Mouse (Mus musculus): Measurements from ENCODE around the gene Fbxw4.

Fbxw4 gene

DNA sequence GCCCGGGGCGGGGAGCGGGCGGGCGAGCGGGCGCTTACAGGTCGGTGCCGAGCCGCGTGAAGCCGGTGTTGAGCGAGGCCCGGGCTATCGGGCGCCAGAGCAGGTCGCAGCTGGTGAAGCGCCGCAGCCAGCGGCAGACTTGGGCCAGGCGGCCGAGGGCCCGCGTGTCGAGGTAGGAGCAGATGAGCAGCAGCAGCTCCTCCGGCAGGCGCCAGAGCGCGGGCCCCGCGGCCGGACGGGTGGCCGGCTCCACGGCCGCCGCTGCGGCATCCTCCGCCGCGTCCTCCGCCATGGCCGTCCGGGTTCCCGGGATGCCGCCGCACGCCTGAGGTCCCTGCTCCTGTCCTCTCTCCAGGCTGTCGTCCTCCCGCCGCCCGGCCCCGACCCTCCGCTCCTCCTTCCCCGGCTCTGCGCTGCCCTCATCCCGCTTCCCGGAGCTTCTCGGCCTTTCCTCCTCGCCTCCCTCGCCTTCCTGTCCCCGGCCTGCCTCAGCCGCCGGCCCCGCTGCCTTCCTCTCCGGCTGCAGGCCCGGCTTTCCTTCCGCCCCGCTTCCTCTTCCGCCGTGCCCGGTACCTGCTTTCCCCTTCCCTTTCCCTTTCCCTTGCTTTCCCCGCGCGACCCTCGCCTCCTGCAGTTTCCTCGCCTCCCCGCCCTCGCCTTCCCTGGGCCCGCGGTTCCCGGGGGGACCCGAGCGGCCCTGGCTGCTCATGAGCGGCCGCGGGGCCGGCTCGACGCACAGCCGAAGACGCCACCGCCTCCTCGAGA, at the start of gene Fbxw4:
Gene Fbxw4, minus strand, starts transcription at position 575 of the 765 bp plus-strand sequence.
- peak; percentile 66 to 81 for DNase-seq

DNA sequence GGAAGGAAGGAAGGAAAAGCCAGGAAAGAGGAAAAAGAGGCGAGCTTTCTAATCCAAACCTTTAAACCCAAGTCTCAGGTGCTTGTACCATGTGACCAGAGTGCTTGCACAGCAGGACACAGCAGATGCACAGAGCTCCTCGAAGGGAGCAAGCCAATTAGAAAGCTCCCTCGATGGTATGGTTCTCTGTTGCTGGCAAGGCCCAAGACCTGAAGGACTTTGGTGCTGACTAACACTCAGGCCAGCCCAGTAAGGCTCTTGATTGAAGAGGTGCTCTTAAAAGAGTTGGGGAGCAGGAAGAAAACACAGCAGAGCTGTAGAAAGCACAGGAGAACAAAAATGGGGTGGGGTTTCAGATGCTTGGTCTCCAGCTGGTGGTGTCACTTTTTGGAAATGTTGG, 48.6 kb upstream of the Fbxw4 start:
- DNase-seq = no peak

DNA sequence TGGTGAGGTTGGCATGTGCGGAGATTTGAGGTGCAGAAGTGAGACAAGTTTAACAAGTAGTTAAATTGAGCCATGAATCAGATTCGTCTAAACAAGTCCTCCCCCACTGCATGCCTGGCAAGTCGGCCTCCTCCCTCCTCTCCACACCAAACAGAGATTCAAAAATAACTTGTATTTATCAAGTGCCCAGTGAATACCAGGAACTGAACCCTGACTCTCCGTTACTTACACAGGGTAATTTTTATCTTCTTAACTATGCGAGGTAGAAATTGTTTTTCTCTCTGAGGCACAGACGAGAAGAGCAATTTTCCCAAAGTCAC, 36.1 kb upstream of the Fbxw4 start:
- DNase-seq = no peak

DNA sequence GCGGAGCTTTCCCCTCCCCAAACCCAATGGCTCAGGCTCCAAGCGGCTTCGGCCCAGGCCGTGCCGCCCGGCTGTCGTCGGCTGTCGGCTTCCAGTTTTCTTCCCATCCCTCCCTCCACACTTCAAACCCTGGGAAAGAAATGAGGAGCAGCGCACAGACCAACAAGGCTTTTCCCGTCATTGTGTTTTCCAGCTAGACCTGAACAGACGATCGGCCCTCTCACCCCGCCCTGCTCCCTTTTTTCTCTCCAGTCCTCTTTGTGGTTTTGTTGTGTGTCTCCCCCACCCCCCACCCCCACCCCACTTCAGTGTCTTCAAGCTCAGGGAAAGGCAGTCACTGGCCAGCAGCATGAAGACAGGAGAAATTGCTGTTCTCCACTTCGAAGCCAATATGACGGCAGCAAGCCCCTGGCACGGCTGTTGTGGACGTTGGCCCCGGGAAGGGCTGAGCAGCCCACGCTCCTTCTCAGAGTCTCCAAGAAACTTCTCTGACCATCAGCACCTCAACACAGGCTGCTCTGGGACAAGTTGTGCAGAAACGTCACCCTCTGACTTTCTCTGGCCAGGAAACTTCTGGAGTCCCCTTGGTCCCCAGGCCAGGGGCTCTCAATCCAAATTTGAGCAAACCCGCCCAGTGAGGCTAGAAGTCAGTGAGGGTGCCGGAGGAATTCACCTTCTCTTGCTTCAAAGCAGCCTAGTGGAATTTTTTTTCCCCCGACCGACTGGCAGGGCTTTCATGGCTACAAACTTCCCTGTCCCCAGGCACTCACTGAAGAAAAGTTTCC, 35.6 kb upstream of the Fbxw4 start:
- peak in 1 of 2 experiments; percentile 36 for DNase-seq

DNA sequence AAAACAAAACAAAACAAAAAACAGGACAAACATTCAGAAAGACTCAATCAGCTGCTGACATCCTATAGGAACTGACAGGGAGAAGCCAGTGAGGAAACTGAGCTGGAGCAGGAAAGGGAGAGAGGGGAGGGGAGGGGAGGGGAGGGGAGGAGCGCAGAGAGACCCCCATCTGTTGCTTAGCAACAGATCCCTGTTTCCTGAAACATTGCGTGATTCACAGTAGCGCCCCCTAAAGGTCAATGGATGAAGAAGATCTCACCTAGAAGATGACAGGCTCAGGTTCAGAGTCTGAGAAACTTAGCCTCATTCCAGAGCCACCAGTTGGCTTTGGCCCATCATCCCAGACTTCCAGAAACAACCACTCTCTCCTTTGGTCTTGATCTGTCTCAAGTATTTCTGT, 33.9 kb upstream of the Fbxw4 start:
- no peak for DNase-seq

DNA sequence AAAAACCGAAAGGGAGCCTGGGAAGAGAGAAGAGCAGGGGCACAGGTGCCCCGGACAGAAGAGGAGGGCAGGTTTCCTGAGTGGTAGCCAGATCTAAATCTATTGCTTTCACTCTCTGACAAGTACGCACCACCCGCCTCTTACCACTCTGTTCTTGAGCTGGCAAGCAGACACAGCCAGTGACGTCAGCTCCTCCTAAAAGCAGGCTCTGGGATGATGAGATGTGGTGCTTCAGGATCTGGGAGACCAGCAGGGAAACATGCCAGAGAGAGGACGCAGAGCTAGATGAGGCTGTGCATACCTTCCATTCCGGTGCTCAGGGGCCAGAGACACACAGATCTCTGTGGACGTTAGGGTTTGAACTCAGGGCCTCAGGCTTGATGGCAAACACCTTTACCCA, 32.1 kb upstream of the Fbxw4 start:
- DNase-seq = no peak

DNA sequence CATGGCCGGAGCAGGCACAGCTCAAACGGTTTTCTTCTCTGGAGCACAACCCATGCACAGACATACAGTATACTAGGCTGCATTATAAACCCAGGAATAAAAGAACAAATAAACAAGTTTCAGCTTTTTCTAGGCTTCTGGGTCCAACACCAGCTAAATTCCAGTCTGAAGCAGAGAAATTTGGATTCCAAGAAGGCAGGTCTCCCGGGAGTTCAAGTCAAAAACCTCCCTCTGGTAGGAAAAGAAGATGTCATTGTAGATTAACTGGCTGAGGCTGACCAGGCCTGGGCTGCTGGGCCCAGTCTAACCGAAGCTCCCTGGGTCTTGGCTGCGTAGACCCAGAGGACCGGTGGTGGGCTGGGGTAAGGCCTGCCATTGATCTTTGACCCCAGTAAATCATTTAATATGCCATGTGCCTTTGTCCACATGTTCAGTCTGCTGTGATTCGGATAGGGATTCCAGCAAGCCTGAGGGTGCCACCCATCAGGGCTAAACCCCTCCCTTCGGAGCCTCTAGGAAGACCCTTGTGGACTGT, 31.0 kb upstream of the Fbxw4 start:
- no peak for DNase-seq

DNA sequence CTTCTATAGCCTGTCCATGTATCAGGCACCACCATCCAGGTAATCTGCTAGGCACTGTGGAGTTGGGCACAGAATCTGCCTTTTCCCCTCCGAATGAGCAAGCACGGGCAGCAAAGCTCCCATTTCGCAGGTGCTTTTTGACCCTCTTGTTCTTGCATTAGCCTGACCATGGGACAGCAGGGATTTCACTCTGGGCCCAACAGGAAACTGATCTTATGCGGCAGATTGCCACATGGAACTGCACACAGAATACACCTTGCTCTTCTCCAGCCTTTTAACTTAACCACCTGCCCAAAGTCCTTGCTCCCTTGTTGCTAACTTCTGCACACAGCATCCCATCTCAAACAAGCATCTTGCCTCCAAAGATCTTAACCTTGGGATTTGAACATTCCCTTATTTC, 26.9 kb upstream of the Fbxw4 start:
- no peak for DNase-seq

DNA sequence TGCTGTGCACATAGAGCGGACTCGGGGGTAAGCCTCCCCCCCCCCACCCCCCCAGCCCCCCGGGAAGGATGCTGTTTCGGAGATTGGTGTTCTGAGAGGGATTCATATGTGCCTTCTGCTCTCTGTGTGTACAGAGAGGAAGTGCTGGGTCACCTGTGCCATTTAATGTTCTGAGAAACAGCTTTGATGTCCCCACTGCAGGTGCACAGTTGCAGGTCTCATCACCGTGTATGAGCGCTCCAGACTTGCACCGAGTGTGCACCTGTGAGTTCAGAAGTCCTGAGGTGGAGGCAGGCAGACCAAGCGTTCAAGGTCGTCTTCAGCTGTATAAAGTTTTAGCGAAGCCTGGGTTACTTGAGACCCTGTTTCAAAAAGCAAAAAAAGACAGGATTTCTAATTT, 23.6 kb upstream of the Fbxw4 start:
- DNase-seq = no peak

DNA sequence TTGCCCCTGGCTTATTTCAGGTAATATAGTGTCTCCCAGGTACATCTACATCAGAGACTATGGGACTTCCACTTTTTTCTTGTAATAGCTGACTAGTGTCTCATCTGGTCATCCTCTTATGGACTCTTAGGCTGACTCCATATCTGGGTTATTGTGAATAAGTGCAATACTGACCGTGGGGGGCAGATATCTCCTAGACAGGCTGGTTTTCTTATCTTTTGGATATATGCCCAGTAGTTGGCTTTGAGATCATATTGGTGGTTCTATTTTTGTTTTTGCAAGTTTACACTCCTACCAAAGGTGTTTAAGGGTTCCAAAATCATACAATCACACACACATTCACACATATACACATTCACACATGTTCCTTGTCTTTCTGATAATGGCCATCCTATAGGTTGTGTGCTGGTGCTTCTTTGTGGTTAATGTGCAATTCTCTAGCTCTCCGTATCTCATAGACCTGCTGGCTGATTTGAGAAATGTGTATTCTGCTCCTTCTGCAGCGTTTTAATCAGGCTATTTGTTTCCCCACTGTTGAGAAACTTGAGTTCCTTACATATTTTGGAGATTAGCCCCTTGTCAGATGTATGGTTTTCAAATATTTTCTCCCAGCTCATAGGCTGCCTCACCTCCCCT, 20.5 kb upstream of the Fbxw4 start:
- DNase-seq = no peak

DNA sequence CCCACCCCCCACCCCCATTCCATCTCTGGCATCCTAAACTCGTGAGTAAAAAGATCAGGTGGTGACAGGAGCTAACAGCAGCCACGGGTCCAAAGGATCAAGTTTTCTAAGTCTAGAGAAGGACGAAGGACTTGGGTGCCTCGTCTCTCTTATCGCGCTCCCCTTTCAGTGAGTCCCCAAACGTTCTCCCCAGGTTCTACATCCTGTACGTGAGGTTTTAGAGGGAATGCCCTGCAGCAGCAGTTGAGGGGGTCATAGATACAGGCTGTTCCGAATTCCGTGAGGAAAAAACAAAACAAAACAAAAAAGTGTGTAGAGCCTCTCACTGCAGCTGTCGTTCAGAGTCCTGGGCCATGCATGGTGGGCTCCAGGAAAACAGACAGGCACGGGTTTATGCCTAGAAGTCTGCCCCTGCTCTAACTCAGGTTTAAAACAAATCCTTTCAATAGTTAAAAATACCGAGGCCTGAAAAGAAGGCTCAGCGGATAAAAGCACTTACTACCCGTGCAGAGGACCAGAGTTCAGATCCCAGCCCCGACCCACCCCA, 16.7 kb upstream of the Fbxw4 start:
- DNase-seq = no peak

DNA sequence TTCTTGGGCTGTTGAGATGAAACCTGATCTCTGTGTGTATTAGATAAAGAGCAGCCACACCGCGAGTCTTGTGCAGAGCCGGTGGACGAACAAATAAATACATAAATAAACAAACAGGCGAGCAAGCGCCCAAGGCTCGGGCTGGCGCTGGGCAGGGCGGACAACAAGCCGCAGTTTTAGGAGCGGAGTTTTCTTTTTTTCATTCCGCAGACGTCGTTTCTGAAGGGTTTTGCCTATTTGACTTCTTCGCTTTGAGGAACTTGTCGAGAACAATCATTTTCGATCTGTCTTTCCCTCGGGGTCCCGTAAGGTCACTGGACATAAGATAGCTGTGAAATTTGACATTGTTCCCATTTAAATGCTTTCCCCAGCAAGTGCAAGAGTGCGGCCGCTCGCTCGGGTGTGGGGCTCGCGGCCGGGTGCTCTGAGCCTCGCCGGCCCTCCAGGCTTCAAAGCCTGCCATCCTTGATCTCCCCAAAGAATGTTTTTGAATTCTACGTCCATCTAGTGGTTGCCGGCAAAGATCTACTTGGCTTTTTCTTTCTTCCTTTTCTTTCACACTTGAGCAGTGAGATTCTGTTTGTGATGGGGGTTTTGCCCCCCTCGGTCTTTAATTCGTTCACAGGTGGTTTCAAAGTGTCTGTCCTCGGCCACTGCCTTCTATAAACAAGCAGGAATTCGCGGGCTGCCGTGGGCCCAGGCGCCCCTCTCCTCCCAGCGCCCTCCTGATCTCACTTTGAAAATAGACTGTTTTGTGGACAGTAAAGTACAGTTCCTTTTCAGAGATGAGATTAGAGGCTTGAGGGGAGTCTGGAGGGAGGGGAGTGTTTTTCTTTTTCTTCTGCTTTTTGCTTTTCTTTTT, 15.8 kb upstream of the Fbxw4 start:
- no peak for DNase-seq

DNA sequence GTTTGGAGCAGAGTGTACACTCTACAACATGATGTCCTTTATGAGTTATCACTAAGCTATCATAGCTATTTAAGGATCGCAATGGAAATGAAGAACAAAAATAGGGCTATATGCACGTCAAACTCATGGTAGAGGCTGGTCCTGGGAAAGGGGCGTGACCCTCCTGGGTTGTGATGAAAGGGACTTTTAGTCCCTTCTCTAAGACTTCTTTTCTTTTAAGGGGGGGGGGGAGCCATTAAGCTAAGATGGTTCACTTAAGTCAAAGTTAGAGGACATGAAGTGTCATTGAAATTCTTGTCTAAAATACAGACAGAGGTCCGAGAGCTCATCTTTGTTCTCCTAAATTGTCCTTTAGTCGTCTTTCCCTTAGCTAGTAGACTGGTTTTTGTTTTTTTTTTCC, 15.1 kb upstream of the Fbxw4 start:
- no peak for DNase-seq

DNA sequence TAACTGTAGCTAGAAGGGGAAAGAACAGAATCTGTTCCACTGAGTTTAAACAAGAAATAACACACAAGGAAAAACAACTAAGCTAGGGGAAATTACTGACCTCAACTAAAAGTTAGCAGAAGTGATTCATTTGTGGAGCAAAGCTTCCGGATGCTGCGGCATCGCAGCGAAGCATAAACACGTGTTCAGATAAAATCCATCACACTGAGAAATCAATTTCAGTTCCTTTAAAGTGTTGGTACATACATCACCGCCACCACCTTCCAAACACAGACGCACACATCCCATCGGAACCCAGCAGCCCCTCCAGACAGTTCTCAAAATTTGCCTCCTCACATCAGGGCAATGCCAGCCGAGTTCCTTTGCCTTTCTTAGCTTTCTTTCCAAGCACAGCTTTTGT, 12.9 kb upstream of the Fbxw4 start:
- DNase-seq = no peak

DNA sequence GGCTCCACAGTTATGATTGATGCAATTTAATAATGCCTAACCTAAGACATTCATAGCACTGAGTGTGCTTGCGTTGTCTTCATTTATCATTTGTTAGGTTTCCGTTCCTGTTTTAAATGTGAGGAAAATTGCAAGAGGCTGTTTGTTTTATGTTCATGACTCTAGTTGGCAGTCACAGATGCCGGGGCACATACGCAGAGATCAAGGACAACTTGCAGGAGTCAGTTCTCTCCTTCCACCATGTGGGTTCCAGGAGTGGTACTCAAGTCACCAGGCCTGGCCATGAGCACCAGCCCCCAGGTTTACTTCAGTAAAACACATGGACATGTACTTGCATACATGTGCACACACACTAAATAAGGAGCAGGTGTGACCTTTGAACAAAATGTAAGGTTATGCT, 8.9 kb upstream of the Fbxw4 start:
- no peak for DNase-seq

DNA sequence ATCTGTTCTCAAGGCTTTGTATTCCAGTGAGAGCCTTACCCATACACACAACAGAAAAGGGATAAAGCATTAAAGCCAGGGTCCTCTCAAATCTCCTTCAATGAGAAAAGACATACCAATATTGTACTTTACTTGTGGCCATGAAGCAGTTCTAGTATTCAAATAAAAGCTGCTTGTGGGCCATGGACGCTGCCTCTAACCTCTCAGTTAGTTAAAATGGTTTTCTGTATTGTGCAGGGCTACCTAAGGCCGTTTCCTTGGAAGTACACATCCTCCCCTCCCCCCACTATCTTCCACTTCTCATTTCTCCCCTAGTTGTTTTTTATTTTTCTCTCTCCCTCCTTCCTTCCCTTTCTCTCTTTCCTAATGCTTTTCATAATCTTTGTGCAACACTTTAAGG, 3.7 kb upstream of the Fbxw4 start:
- no peak for DNase-seq

DNA sequence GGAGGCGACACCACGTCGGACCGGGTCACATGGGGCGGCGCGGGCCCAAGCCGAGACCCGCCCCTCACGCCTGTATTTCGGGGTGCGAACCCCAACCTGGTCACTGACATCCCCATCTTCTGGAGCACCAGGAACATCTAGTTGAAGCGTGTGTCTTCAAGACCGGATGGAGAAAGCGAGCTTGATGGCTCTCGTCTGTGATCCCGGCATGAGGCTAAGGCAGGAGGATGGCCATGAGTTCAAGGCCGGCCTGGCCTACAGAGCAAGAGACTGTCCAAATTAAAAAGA, 335 bp upstream of the Fbxw4 start:
- peak in 1 of 2 experiments; percentile 86 for DNase-seq

DNA sequence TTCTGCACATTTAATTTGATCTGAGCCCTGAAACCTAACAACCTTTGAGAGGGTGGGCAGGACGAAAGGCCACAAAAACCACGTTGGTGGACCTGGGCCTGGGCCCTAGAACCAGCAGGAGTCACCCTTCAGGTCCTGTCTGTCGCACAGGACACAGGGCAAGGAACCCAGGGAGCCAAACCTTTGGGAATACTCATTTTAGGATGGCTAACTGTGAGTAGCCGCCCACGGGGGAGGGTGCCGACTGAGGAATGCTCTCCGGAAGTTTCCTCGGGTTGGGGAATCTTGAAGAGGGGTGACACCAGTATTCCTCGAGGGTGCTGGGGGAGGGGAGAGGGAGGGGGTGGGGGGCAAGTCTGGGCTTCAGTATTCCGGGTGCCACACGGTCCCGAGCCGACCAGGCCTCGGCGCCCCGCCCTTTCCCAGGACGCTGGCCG, 793 bp downstream of the Fbxw4 start:
- DNase-seq = no peak

DNA sequence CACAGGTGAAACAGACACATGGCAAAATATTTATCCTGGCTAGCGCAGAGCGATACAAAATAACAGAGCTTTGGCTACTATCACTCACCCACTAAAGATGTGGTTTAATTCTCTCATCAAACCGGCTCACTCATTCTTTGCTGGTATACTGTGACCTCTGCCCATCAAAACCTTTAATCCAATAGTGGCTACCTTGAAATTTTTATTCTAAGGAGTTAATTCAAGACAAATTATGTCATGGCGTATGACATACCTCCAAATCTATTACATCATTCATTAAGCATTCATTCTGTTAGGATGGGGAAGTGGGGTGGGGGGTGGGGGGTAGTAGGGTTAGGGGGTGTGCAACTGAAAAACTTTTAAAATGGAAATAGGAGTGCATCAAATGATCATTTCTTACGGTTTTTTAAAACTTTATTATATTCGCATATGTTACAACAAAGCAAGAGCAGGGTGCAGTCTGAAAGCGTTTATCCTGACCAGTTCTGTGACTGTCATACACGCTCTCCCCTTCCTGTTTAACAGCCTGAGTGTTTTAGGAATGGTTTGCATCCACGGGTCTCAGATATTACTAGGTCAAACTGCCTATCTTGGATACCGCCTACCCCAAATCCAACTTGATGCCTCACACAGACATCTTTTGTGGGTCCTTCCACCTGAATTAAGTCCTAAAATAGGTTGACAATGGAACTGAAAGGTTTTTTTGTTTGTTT, 1.4 kb downstream of the Fbxw4 start:
- DNase-seq = no peak

DNA sequence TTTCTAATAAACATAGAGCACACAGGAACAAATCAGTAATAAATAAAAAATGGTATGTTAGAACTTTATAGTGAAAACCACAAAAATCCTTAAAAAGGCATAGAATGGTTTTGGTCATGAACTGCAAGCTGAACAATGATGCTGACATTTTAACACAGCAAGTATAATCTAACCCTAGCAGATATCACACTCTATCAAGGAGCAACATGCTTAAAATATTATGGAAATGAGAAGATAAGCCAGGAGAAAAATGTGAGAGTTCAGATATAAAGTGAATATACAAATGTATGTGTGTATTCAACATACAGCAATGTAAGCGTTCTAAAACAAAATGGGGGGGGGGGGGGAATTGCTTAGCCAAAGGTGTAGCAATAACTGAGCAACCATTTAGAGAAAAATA, 2.3 kb downstream of the Fbxw4 start:
- no peak for DNase-seq

DNA sequence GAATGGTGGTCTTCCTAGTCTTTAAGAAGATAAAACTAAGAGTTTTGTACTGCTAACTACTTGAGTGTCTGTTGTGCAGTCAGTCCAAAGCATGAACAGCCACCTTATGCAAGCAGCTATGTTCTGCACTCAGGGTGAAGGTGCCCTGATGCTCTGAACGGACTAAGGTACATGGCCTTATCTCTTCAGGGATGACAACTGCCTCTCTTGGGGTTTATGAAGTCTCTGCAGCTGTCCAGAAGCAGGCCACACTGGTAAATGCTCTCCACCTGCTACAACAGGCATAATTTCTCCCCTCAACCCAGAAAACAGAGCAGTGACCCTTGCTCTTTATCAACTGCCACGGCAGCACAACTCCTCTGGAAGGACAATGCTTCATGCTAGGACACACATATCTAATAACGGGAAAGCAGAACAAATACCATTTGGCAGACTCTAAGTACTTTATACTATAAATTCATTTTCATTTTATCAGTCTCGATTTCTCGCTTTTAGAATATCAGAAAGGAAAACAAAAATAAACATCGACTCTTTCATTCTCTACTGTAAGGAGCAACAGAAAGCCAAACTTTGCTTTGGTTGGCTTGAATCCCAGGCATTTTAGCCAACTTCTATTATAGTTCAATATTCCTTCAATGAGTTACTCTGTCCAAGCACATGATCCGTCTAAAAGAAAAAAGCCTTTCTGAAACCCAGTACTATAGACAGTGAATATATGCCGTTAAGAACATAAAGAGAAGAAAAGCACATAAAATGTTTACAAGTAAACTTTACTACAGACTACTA, 3.1 kb downstream of the Fbxw4 start:
- DNase-seq = peak in 1 of 2 experiments; percentile 25

All from kidney, postnatal 25 days (tissue).